Mouse (Mus musculus): ENCODE results near the gene Ogfr.

Gene Ogfr

GRCm38 (mm10) chr2:180604781-180605180 lies 15.7 kb downstream of the Ogfr start:
- DNase-seq (ENCODE audit: low spot score): no peak

GRCm38 (mm10) chr2:180610283-180610682 lies 21.2 kb downstream of the Ogfr start:
- DNase-seq (ENCODE audit: low spot score): no peak

- DNase-seq (ENCODE audit: low spot score): no peak
These were observed 22.8 kb downstream of the Ogfr start for GRCm38 (mm10) chr2:180611882-180612281.

GRCm38 (mm10) chr2:180641576-180642554 lies 52.8 kb downstream of the Ogfr start:
- no peak for DNase-seq (ENCODE audit: low spot score)

- no peak for DNase-seq (ENCODE audit: low spot score)
These were observed 53.7 kb downstream of the Ogfr start, which contains the start of gene Tcfl5 for GRCm38 (mm10) chr2:180642555-180643260. Gene Tcfl5, minus strand, starts transcription at chr2:180642708.

- DNase-seq (ENCODE audit: low spot score): no peak
These were observed 54.6 kb downstream of the Ogfr start for GRCm38 (mm10) chr2:180643626-180644025.

Measured in urinary bladder, postnatal 14 days (tissue).